Mouse (Mus musculus) hindbrain, postnatal 0 days (tissue): ENCODE data around the gene Olfr1350. TPM values are rescaled to one million over a fixed set of nuclear protein-coding genes. Genes with fewer than 3 reads are reported as not detected.
"Not testable (repeated sequence)": the region's sequence is repeated elsewhere in the genome, so short reads cannot be mapped to it uniquely, and the experiment has no call there.

Experiments used
- ATAC-seq: fragments of 200-750 bp; cut with Nextera tagmentation; 2 replicates; pipeline ENCODE4 v1.8.0; 2017; ENCODE audit warnings: mild to moderate bottlenecking, moderate TSS enrichment, moderate library complexity
- DNase-seq: peaks from one replicate; pipeline ENCODE4 v3.0.0-alpha.2; 2015; ENCODE audit warnings: low spot score
- H3K27ac ChIP-seq: fragments of 300-500 bp; sonication (generic); 2 replicates; pipeline ENCODE4 v1.5.1; 2014; ENCODE audit warnings: mild to moderate bottlenecking
- H3K27me3 ChIP-seq: fragments of 300-500 bp; sonication (generic); 2 replicates; pipeline ENCODE4 v1.6.1; 2014; ENCODE audit warnings: low read length, mixed read lengths; ENCODE audit not compliant: insufficient read depth
- H3K36me3 ChIP-seq: fragments of 300-500 bp; sonication (generic); 2 replicates; pipeline ENCODE4 v1.6.1; 2014; ENCODE audit warnings: low read length, mixed read lengths; ENCODE audit not compliant: insufficient read depth
- H3K4me1 ChIP-seq: fragments of 300-500 bp; sonication (generic); 2 replicates; pipeline ENCODE4 v1.6.1; 2014; ENCODE audit warnings: antibody characterized with exemption, low read length, mixed read lengths; ENCODE audit not compliant: insufficient read depth
- H3K4me2 ChIP-seq: fragments of 300-500 bp; sonication (generic); 2 replicates; pipeline ENCODE4 v1.6.1; 2014; ENCODE audit warnings: low read depth, mild to moderate bottlenecking, low read length, moderate library complexity, mixed read lengths
- H3K4me3 ChIP-seq: fragments of 300-500 bp; sonication (generic); 2 replicates; pipeline ENCODE4 v1.5.1; 2014; ENCODE audit warnings: low read length
- H3K9ac ChIP-seq: fragments of 300-500 bp; sonication (generic); replicated peaks from 2 replicates; pipeline ENCODE4 v1.6.1; 2014; ENCODE audit warnings: mild to moderate bottlenecking, low read length, moderate library complexity, mixed read lengths
- H3K9me3 ChIP-seq: fragments of 300-500 bp; sonication (generic); 2 replicates; pipeline ENCODE4 v1.6.1; 2016; ENCODE audit warnings: low read length, mixed read lengths
- CTCF ChIP-seq: IDR thresholded peaks from 2 replicates; pipeline ENCODE4 v1.5.1; 2016; ENCODE audit warnings: antibody characterized with exemption, control low read depth, low read depth
- WGBS: fragments of 180-500 bp; shearing (Covaris S2); extraction: QIAGEN DNeasy Blood & Tissue Kit; methylation state at CpG from one replicate; pipeline ENCODE4 v1.1.7; 2014; 5-methylcytosine and 5-hydroxymethylcytosine counted together
- polyA plus RNA-seq: library from polyadenylated mRNA; unstranded; fragments of >200 nt; fragmentation: Nextera tagmentation; extraction: Ambion mirVana; gene quantifications from 2 replicates; pipeline ENCODE4 v1.2.1, GENCODE M21; 2015
- total RNA-seq: library from RNA; depleted of rRNA; stranded (reverse); fragments of >200 nt; gene quantifications from 2 replicates; pipeline ENCODE4 v1.2.3, GENCODE M21; 2014; rRNA removed

Gene Olfr1350
- total RNA-seq (not detected in 2 replicates), polyA plus RNA-seq (not detected in 2 replicates)

GRCm38 (mm10) chr7:6564541-6564940 lies at the start of gene Olfr1350:
Olfr1350 (plus strand) TSS chr7:6564841.
- Histone ChIP-seq H3K27me3 (no peaks in the 10 kb centered on the region), H3K4me3 (no peak within 1 kb of the TSS), H3K4me2 (no peak within 1 kb of the TSS), H3K27ac (no peak within 1 kb of the TSS), H3K36me3 (no peaks in the 10 kb centered on the region), H3K9me3 (no peaks in the 10 kb centered on the region), H3K4me1 (no peaks in the 10 kb centered on the region), H3K9ac (no peak within 1 kb of the TSS)
- ATAC-seq, result no peak
- no peak for TF ChIP-seq CTCF
- no peak for DNase-seq

- no peak overlapping the region for H3K9ac ChIP-seq
- no peaks in the 10 kb centered on the region for H3K4me1 ChIP-seq
- no peaks in the 10 kb centered on the region for H3K27me3 ChIP-seq
- no peak overlapping the region for H3K27ac ChIP-seq
- ATAC-seq (no peak), DNase-seq (no peak)
- no peaks in the 10 kb centered on the region for H3K36me3 ChIP-seq
- no peaks in the 10 kb centered on the region for H3K9me3 ChIP-seq
- H3K4me3 ChIP-seq, result no peak overlapping the region
- 45% methylated on average over 1 of the region's 1 CpGs for WGBS
- no peak overlapping the region for H3K4me2 ChIP-seq
- TF ChIP-seq CTCF, result no peak
Measured at GRCm38 (mm10) chr7:6521666-6522065, 43.0 kb upstream of the Olfr1350 start.

DNA sequence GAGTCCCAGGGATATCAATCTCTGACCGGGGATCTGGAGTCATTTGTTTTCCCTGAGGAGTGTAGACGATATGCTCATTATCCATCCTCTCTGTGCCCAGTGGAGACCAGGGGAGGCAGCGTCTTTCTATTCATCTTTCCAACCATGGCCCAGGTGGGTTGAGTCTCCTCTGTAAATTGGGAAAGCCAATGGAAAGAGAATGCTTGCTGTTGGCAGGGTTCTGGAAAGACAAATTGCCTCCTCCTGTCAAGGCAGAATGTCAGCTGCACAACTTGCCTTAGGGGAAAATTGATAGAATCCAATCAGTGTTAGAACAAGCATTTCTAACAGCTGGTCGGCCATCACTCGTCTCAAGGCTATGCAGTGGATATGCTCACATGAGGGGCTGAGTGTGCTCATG lies 41.8 kb upstream of the Olfr1350 start, which contains the start of gene Olfr1349:
TSS of gene Olfr1349 (minus strand) at position 101 of the 400 bp plus-strand sequence.
- Histone ChIP-seq H3K4me3 (no peak within 1 kb of the TSS), H3K27me3 (no peaks in the 10 kb centered on the region), H3K4me2 (no peak within 1 kb of the TSS), H3K4me1 (no peaks in the 10 kb centered on the region), H3K9ac (no peak within 1 kb of the TSS), H3K36me3 (no peaks in the 10 kb centered on the region), H3K27ac (no peak within 1 kb of the TSS), H3K9me3 (no peaks in the 10 kb centered on the region)
- ATAC-seq (no peak), DNase-seq (no peak)
- TF ChIP-seq CTCF, result no peak
- 87% methylated on average over 5 of the region's 5 CpGs for WGBS

DNA sequence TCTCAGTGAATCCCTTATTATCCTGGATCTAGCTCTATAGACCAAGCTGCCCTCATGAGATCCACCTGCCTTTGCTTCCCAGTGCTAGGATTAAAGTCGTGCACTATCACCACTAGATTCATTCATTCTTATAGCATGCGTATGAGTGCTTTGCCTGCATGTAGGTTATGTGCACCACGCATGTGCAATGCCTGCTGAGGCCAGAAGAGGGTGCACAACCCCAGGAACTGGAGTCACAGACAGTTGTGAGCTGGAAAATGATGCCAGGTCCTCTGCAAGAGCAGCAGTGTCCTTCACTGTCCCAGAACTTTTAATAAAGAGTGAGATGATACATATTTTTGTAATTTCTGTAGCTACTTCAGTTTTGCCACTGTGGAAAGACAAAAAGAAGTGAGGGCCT lies 39.6 kb upstream of the Olfr1350 start:
- DNase-seq (peak; percentile 2), ATAC-seq (no peak)
- no peaks in the 10 kb centered on the region for H3K27me3 ChIP-seq
- no peak overlapping the region for H3K4me2 ChIP-seq
- 61% methylated on average over 3 of the region's 3 CpGs for WGBS
- peak; percentile 35 for TF ChIP-seq CTCF
- no peaks in the 10 kb centered on the region for H3K36me3 ChIP-seq
- H3K9ac ChIP-seq, result no peak overlapping the region
- H3K9me3 ChIP-seq, result no peaks in the 10 kb centered on the region
- H3K4me3 ChIP-seq, result no peak overlapping the region
- no peak overlapping the region for H3K27ac ChIP-seq
- H3K4me1 ChIP-seq, result no peaks in the 10 kb centered on the region

GRCm38 (mm10) chr7:6526141-6526540 lies 38.5 kb upstream of the Olfr1350 start:
- Histone ChIP-seq H3K9me3 (no peaks in the 10 kb centered on the region), H3K4me1 (no peaks in the 10 kb centered on the region), H3K27ac (no peak overlapping the region), H3K27me3 (no peaks in the 10 kb centered on the region), H3K4me3 (no peak overlapping the region), H3K9ac (no peak overlapping the region), H3K36me3 (no peaks in the 10 kb centered on the region), H3K4me2 (no peak overlapping the region)
- ATAC-seq, result no peak
- peak; percentile 23 for DNase-seq
- 64% methylated on average over 5 of the region's 5 CpGs for WGBS
- TF ChIP-seq CTCF, result peak; percentile 68

DNA sequence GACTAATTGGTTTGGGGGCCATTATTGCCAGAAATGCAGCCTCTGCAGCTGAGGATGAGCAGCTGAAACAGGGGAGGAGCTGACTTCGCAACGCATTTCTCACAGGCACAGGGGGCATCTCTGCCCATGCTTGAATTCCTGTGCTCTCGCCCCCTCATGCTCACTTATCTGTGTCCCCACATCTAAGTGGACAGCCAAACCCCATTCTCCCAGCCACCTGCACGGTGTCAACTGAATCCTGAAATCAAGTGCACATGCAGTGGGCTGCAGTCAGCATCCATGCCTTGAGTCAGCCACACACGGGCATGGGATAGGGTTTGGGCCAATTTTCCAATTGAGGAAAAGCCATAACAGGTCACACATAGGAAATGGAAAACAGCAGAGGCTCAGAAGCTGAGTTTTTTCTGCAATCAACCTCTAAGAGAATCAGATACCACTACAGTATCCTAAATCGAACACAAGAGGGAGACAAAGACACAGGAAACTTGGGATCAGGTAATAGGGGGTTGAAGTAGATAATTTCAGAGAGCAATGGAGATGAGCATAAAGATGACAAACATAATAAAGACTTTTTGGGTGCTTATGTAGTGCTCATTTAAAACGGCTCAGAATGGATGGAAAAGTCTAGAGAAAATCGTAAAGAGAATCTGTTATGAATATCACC lies 21.6 kb downstream of the Olfr1350 start:
- WGBS, result 50% methylated on average over 8 of the region's 8 CpGs
- DNase-seq (peak; percentile 71), ATAC-seq (peak; percentile 86)

DNA sequence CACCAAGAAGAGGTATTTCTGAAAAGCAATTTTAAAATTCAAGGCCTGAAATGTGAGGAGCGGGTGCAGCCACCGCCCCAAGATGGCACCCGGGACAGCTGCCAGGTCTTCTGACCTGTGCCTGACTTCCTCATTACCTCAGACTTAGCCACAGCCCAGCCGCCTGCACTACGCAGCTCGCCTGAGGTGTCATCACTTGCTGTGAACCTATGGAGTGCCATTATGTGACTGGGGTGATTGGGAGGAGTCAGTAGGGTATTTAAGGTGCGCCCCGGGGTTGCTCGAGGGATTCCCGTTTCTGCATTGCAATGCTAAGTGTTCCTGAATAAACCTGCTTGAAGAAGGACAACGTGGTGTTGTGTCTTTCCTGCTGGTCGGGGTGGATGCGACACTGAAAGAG lies 24.1 kb downstream of the Olfr1350 start:
- not testable (repeated sequence) for H3K9me3 ChIP-seq, ATAC-seq, H3K4me3 ChIP-seq, H3K4me2 ChIP-seq, H3K36me3 ChIP-seq, DNase-seq, H3K27ac ChIP-seq, H3K9ac ChIP-seq, H3K27me3 ChIP-seq, H3K4me1 ChIP-seq
- WGBS, result 84% methylated on average over 13 of the region's 13 CpGs

More for the DNA sequence above, 21.6 kb downstream of the Olfr1350 start:
- no peaks in the 10 kb centered on the region for H3K27me3 ChIP-seq
- H3K36me3 ChIP-seq, result no peaks in the 10 kb centered on the region
- H3K9ac ChIP-seq, result no peak overlapping the region
- H3K4me3 ChIP-seq, result no peak overlapping the region
- TF ChIP-seq CTCF, result peak; percentile 74
- H3K27ac ChIP-seq, result no peak overlapping the region
- no peaks in the 10 kb centered on the region for H3K9me3 ChIP-seq
- H3K4me2 ChIP-seq, result no peak overlapping the region
- H3K4me1 ChIP-seq, result no peaks in the 10 kb centered on the region
